Mouse (Mus musculus): ENCODE results near the gene Gm28778. TPM values are rescaled to one million over a fixed set of nuclear protein-coding genes. Genes with fewer than 3 reads are reported as not detected.
"Not testable (repeated sequence)": the region's sequence is repeated elsewhere in the genome, so short reads cannot be mapped to it uniquely, and the experiment has no call there.

The Gm28778 gene
- polyA plus RNA-seq, 1 experiment from 2014 or later, result not detected

DNA sequence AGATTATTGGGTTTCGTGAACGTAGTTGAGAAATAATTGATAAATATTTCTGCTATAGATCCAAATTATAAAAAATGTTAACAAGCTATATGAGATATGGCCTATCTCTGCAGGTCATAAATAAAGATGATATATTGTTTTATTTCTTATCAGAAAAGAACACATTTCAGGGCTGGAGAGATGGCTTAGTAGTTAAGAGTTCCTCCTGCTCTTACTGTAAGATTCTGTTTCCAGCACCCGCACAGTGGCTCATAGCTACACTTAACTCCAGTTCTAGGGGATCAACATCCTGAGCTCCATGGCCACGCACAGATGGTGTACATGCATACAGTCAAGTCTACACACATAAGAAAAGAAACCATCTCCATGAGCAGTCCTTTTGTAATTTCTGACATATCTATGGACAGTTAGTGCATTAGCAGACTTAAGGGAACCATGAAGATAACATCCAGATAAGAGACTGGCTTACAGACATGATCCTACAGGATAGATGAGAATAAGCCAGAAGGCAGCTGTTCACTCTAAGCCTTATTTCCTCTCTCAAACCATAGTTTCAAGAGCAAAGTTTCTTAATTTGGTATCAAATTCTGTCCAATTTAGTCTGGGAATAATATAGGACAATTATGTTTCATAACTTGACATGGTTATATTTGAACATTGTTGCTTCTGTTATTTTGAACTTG, 24.9 kb downstream of the Gm28778 start:
- Histone ChIP-seq H3K4me2 (ENCODE audit: low read length) (no peak overlapping the region), H3K9ac (ENCODE audit: low read length) (no peak overlapping the region), H3K27me3 (replicated peaks; ENCODE audit: control insufficient read depth, insufficient read depth, low read length) (no peaks in the 10 kb centered on the region), H3K4me1 (replicated peaks; ENCODE audit: control insufficient read depth, insufficient read depth, low read length) (no peaks in the 10 kb centered on the region), H3K27ac (ENCODE audit: low read depth) (no peak overlapping the region), H3K36me3 (ENCODE audit: control insufficient read depth, insufficient read depth, low read length) (peaks cover 43% of the 10 kb centered on the region), H3K9me3 (ENCODE audit: control insufficient read depth, low read length) (no peaks in the 10 kb centered on the region), H3K4me3 (ENCODE audit: low read depth, low read length) (no peak overlapping the region)
- ATAC-seq (replicated peaks; ENCODE audit: low FRiP score, low TSS enrichment, low read depth) (no peak), DNase-seq (ENCODE audit: low spot score) (no peak)
- WGBS, result 95% methylated on average over 4 of the region's 4 CpGs

DNA sequence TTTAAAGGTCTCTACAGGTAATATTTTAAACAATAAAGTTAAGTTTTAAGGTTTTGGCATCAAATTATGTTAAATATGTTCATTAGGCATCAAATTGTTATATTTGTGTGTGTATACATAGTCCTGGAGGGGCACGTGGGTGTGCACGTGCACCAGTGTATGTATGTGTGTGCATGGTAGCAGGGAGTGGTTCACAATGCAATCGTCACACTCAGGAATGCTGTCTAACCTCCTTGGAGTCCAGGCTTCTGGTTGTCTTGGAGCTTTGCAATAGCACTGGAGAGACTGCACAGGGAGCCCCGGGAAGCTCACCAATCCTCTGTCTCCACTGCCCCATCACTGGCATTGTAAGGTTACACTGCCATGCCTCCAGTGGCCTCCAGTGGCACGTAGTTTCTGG, 26.3 kb downstream of the Gm28778 start:
- DNase-seq (ENCODE audit: low spot score) (no peak), ATAC-seq (replicated peaks; ENCODE audit: low FRiP score, low TSS enrichment, low read depth) (no peak)
- no peak overlapping the region for H3K4me2 ChIP-seq (ENCODE audit: low read length)
- no peaks in the 10 kb centered on the region for H3K4me1 ChIP-seq (replicated peaks; ENCODE audit: control insufficient read depth, insufficient read depth, low read length)
- H3K9me3 ChIP-seq (ENCODE audit: control insufficient read depth, low read length), result no peaks in the 10 kb centered on the region
- H3K4me3 ChIP-seq (ENCODE audit: low read depth, low read length), result no peak overlapping the region
- 87% methylated on average over 5 of the region's 5 CpGs for WGBS
- H3K27ac ChIP-seq (ENCODE audit: low read depth), result no peak overlapping the region
- H3K36me3 ChIP-seq (ENCODE audit: control insufficient read depth, insufficient read depth, low read length), result peaks cover 34% of the 10 kb centered on the region
- H3K27me3 ChIP-seq (replicated peaks; ENCODE audit: control insufficient read depth, insufficient read depth, low read length), result no peaks in the 10 kb centered on the region
- no peak overlapping the region for H3K9ac ChIP-seq (ENCODE audit: low read length)

- Histone ChIP-seq H3K36me3 (ENCODE audit: control insufficient read depth, insufficient read depth, low read length) (peaks cover 29% of the 10 kb centered on the region), H3K27ac (ENCODE audit: low read depth) (no peak overlapping the region), H3K9me3 (ENCODE audit: control insufficient read depth, low read length) (no peaks in the 10 kb centered on the region), H3K4me3 (ENCODE audit: low read depth, low read length) (no peak overlapping the region), H3K4me2 (ENCODE audit: low read length) (no peak overlapping the region), H3K27me3 (replicated peaks; ENCODE audit: control insufficient read depth, insufficient read depth, low read length) (no peaks in the 10 kb centered on the region), H3K9ac (ENCODE audit: low read length) (no peak overlapping the region), H3K4me1 (replicated peaks; ENCODE audit: control insufficient read depth, insufficient read depth, low read length) (no peaks in the 10 kb centered on the region)
- no peak for DNase-seq (ENCODE audit: low spot score)
- 100% methylated on average over 1 of the region's 1 CpGs for WGBS
- ATAC-seq (replicated peaks; ENCODE audit: low FRiP score, low TSS enrichment, low read depth), result no peak
Observed at GRCm38 (mm10) chr1:53324277-53324676, 27.4 kb downstream of the Gm28778 start.

GRCm38 (mm10) chr1:53324827-53325494, 28.1 kb downstream of the Gm28778 start:
- Histone ChIP-seq H3K36me3 (ENCODE audit: control insufficient read depth, insufficient read depth, low read length) (peaks cover 27% of the 10 kb centered on the region), H3K4me2 (ENCODE audit: low read length) (no peak overlapping the region), H3K9ac (ENCODE audit: low read length) (no peak overlapping the region), H3K9me3 (ENCODE audit: control insufficient read depth, low read length) (no peaks in the 10 kb centered on the region), H3K27ac (ENCODE audit: low read depth) (no peak overlapping the region), H3K4me1 (replicated peaks; ENCODE audit: control insufficient read depth, insufficient read depth, low read length) (no peaks in the 10 kb centered on the region), H3K4me3 (ENCODE audit: low read depth, low read length) (no peak overlapping the region), H3K27me3 (replicated peaks; ENCODE audit: control insufficient read depth, insufficient read depth, low read length) (no peaks in the 10 kb centered on the region)
- ATAC-seq (replicated peaks; ENCODE audit: low FRiP score, low TSS enrichment, low read depth), result no peak
- no peak for DNase-seq (ENCODE audit: low spot score)
- 90% methylated on average over 5 of the region's 5 CpGs for WGBS

- not testable (repeated sequence) for H3K4me1 ChIP-seq (replicated peaks; ENCODE audit: control insufficient read depth, insufficient read depth, low read length); H3K27me3 ChIP-seq (replicated peaks; ENCODE audit: control insufficient read depth, insufficient read depth, low read length); H3K36me3 ChIP-seq (ENCODE audit: control insufficient read depth, insufficient read depth, low read length); H3K9me3 ChIP-seq (ENCODE audit: control insufficient read depth, low read length); ATAC-seq (replicated peaks; ENCODE audit: low FRiP score, low TSS enrichment, low read depth); H3K9ac ChIP-seq (ENCODE audit: low read length); H3K4me2 ChIP-seq (ENCODE audit: low read length); DNase-seq (ENCODE audit: low spot score); H3K4me3 ChIP-seq (ENCODE audit: low read depth, low read length); H3K27ac ChIP-seq (ENCODE audit: low read depth)
- 79% methylated on average over 5 of the region's 5 CpGs for WGBS
Observed at GRCm38 (mm10) chr1:53333527-53333926, 36.6 kb downstream of the Gm28778 start.

DNA sequence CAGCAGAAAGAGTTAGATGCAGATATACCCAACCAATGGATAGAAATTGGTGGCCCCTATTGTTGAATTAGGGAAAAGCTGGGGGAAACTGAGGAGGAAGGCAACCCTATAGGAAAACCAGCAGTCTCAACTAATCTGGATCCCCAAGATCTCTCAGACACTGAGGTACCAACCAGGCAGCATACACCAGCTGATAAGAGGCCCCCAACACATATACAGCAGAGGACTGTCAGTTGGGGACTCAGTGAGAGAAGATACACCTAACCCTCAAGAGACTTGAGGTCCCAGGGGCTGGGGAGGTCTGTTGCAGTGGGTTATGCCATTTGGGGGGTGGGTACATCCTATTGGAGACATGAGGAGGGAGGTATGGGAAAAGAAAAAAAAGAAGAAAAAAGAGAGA, 38.6 kb downstream of the Gm28778 start:
- H3K27ac ChIP-seq (ENCODE audit: low read depth), result no peak overlapping the region
- no peak overlapping the region for H3K4me2 ChIP-seq (ENCODE audit: low read length)
- ATAC-seq (replicated peaks; ENCODE audit: low FRiP score, low TSS enrichment, low read depth), result no peak
- no peak overlapping the region for H3K4me3 ChIP-seq (ENCODE audit: low read depth, low read length)
- no peaks in the 10 kb centered on the region for H3K4me1 ChIP-seq (replicated peaks; ENCODE audit: control insufficient read depth, insufficient read depth, low read length)
- no peaks in the 10 kb centered on the region for H3K36me3 ChIP-seq (ENCODE audit: control insufficient read depth, insufficient read depth, low read length)
- H3K9me3 ChIP-seq (ENCODE audit: control insufficient read depth, low read length), result no peaks in the 10 kb centered on the region
- no peak overlapping the region for H3K9ac ChIP-seq (ENCODE audit: low read length)
- H3K27me3 ChIP-seq (replicated peaks; ENCODE audit: control insufficient read depth, insufficient read depth, low read length), result no peaks in the 10 kb centered on the region
- DNase-seq (ENCODE audit: low spot score), result no peak

DNA sequence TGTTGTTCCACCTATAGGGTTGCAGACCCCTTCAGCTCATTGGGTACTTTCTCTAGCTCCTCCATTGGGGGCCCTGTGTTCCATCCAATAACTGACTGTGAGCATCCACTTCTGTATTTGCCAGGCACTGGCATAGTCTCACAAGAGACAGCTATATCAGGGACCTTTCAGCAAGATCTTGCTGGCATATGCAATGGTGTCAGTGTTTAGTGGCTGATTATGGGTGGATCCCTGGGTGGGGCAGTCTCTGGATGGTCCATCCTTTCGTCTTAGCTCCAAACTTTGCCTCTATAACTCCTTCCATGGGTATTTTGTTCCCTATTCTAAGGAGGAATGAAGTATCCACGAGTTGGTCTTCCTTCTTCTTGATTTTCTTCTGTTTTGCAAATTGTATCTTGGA, 40.5 kb downstream of the Gm28778 start:
- ATAC-seq (replicated peaks; ENCODE audit: low FRiP score, low TSS enrichment, low read depth); H3K9ac ChIP-seq (ENCODE audit: low read length); H3K4me1 ChIP-seq (replicated peaks; ENCODE audit: control insufficient read depth, insufficient read depth, low read length); H3K9me3 ChIP-seq (ENCODE audit: control insufficient read depth, low read length); H3K27me3 ChIP-seq (replicated peaks; ENCODE audit: control insufficient read depth, insufficient read depth, low read length); DNase-seq (ENCODE audit: low spot score); H3K36me3 ChIP-seq (ENCODE audit: control insufficient read depth, insufficient read depth, low read length); H3K4me3 ChIP-seq (ENCODE audit: low read depth, low read length); H3K27ac ChIP-seq (ENCODE audit: low read depth); H3K4me2 ChIP-seq (ENCODE audit: low read length): not testable (repeated sequence)
- WGBS, result 69% methylated on average over 2 of the region's 2 CpGs

- 0 out of 2 replicates have a peak, but pooled peaks cover 9% of the 10 kb centered on the region for H3K9me3 ChIP-seq (ENCODE audit: control insufficient read depth, low read length)
- no peaks in the 10 kb centered on the region for H3K27me3 ChIP-seq (replicated peaks; ENCODE audit: control insufficient read depth, insufficient read depth, low read length)
- no peak overlapping the region for H3K4me3 ChIP-seq (ENCODE audit: low read depth, low read length)
- 97% methylated on average over 2 of the region's 2 CpGs for WGBS
- DNase-seq (ENCODE audit: low spot score) (no peak), ATAC-seq (replicated peaks; ENCODE audit: low FRiP score, low TSS enrichment, low read depth) (no peak)
- H3K4me1 ChIP-seq (replicated peaks; ENCODE audit: control insufficient read depth, insufficient read depth, low read length), result no peaks in the 10 kb centered on the region
- no peak overlapping the region for H3K27ac ChIP-seq (ENCODE audit: low read depth)
- no peak overlapping the region for H3K4me2 ChIP-seq (ENCODE audit: low read length)
- H3K36me3 ChIP-seq (ENCODE audit: control insufficient read depth, insufficient read depth, low read length), result peaks cover 36% of the 10 kb centered on the region
- no peak overlapping the region for H3K9ac ChIP-seq (ENCODE audit: low read length)
Observed at GRCm38 (mm10) chr1:53341071-53341470, 44.2 kb downstream of the Gm28778 start.
